Mouse (Mus musculus) embryonic stem cell, embryonic (primary cell): Measurements from ENCODE around the gene Gm10160.

Experiments used
- CTCF ChIA-PET, 4 experiments: fragments of 300-600 bp in 2 of 4; fragments of 350-600 bp in 2 of 4; sonication (Branson Sonifier 250); formaldehyde crosslinking; loops; one replicate each; lab custom pipeline; 2022; ENCODE audit warnings: inconsistent platforms in 2 of 4; lab: Charles Lee
- POLR2A ChIA-PET, 4 experiments: fragments of 300-600 bp in 2 of 4; fragments of 350-600 bp in 2 of 4; sonication (Branson Sonifier 250); formaldehyde crosslinking; loops; one replicate each; lab custom pipeline; 2022; ENCODE audit warnings: antibody characterized with exemption in 4 of 4, inconsistent platforms in 1 of 4; lab: Charles Lee

Gm10160 gene

GRCm38 (mm10) chr7:81855694-81856093, at the start of gene Gm10160:
Gene Gm10160 (minus strand): TSS chr7:81855794.
- ChIA-PET CTCF (interaction anchor here in 1 of 4 experiments (0.8 kb wide), 1 partner anchor 12 kb away, joined by 3 read pairs; no protein-coding TSS in a partner anchor), POLR2A (no interaction called here)

- POLR2A ChIA-PET, result interaction anchor here in 1 of 4 experiments (0.6 kb wide), 1 partner anchor 271 kb away, joined by 3 read pairs; no protein-coding TSS in a partner anchor
- CTCF ChIA-PET, result no interaction called here
Measured at GRCm38 (mm10) chr7:81904926-81905325, 49.3 kb upstream of the Gm10160 start.

GRCm38 (mm10) chr7:81904094-81904493, 48.5 kb upstream of the Gm10160 start:
- POLR2A ChIA-PET, result no interaction called here
- CTCF ChIA-PET, result interaction anchor here in 2 of 4 experiments (0.7 kb wide), 2 partner anchors 36 to 142 kb away, joined by 4 read pairs; no protein-coding TSS in a partner anchor

- POLR2A ChIA-PET, result interaction anchor here in 2 of 4 experiments (0.5 to 1.2 kb wide), 6 partner anchors 11 to 775 kb away, joined by 3 to 9 read pairs (median 3); partner anchors contain the start of genes Tm6sf1 (in 1 of the 2) and Whamm (in 1 of the 2)
- CTCF ChIA-PET, result interaction anchor here in 2 of 4 experiments (0.6 kb wide), 2 partner anchors 21 to 31 kb away, joined by 3 read pairs; no protein-coding TSS in a partner anchor
Measured at GRCm38 (mm10) chr7:81899361-81899760, 43.8 kb upstream of the Gm10160 start.

- POLR2A ChIA-PET, result interaction anchor here in 1 of 4 experiments (1.1 kb wide), 1 partner anchor 14 kb away, joined by 3 read pairs; no protein-coding TSS in a partner anchor
- CTCF ChIA-PET, result interaction anchor here in 2 of 4 experiments (0.6 to 1.4 kb wide), 2 partner anchors 16 to 17 kb away, joined by 3 read pairs; no protein-coding TSS in a partner anchor
Measured at GRCm38 (mm10) chr7:81885128-81885527, 29.5 kb upstream of the Gm10160 start.

- ChIA-PET POLR2A (no interaction called here), CTCF (no interaction called here)
Measured at GRCm38 (mm10) chr7:81881600-81881999, 26.0 kb upstream of the Gm10160 start.

- ChIA-PET CTCF (interaction anchor here in 2 of 4 experiments (1.6 to 2.2 kb wide), 2 partner anchors 13 kb away, joined by 5 to 8 read pairs; no protein-coding TSS in a partner anchor), POLR2A (interaction anchor here in 3 of 4 experiments (0.6 to 0.9 kb wide), 5 partner anchors 9 to 1460 kb away, joined by 3 to 4 read pairs (median 3); partner anchors contain the start of gene Tm6sf1 (in 1 of the 3))
Measured at GRCm38 (mm10) chr7:81880797-81881196, 25.2 kb upstream of the Gm10160 start.

- CTCF ChIA-PET, result interaction anchor here in 2 of 4 experiments (1.6 to 2.2 kb wide), 2 partner anchors 12 kb away, joined by 5 to 8 read pairs; no protein-coding TSS in a partner anchor
- POLR2A ChIA-PET, result interaction anchor here in 3 of 4 experiments (0.6 to 0.9 kb wide), 5 partner anchors 8 to 1459 kb away, joined by 3 to 4 read pairs (median 3); partner anchors contain the start of gene Tm6sf1 (in 1 of the 3)
Measured at GRCm38 (mm10) chr7:81880286-81880685, 24.7 kb upstream of the Gm10160 start.

- ChIA-PET CTCF (no interaction called here), POLR2A (interaction anchor here in 1 of 4 experiments (0.6 to 0.9 kb wide), 2 partner anchors 45 to 842 kb away, joined by 3 read pairs; no protein-coding TSS in a partner anchor)
Measured at GRCm38 (mm10) chr7:81875372-81875771, 19.8 kb upstream of the Gm10160 start.

- CTCF ChIA-PET, result interaction anchor here in 1 of 4 experiments (0.6 kb wide), 1 partner anchor 85 kb away, joined by 3 read pairs; no protein-coding TSS in a partner anchor
- POLR2A ChIA-PET, result interaction anchor here in 1 of 4 experiments (0.9 kb wide), 1 partner anchor 46 kb away, joined by 3 read pairs; no protein-coding TSS in a partner anchor
Measured at GRCm38 (mm10) chr7:81874636-81875035, 19.0 kb upstream of the Gm10160 start.

- POLR2A ChIA-PET, result interaction anchor here in 1 of 4 experiments (0.6 kb wide), 1 partner anchor 148 kb away, joined by 3 read pairs; no protein-coding TSS in a partner anchor
- CTCF ChIA-PET, result interaction anchor here in 1 of 4 experiments (0.6 to 1.0 kb wide), 2 partner anchors 61 to 727 kb away, joined by 3 to 4 read pairs; no protein-coding TSS in a partner anchor
Measured at GRCm38 (mm10) chr7:81873807-81874206, 18.2 kb upstream of the Gm10160 start.

- ChIA-PET CTCF (no interaction called here), POLR2A (interaction anchor here in 1 of 4 experiments (0.5 kb wide), 1 partner anchor 8 kb away, joined by 3 read pairs; no protein-coding TSS in a partner anchor)
Measured at GRCm38 (mm10) chr7:81872493-81873013, 17.0 kb upstream of the Gm10160 start.

- ChIA-PET POLR2A (interaction anchor here (0.6 to 2.8 kb wide), 13 partner anchors 9 to 476 kb away, joined by 3 to 13 read pairs (median 3); partner anchors contain the start of genes Tm6sf1 (in 2 of the 4), Cpeb1 (in 1 of the 4), Hdgfl3 (in 1 of the 4) and Ramac (in 1 of the 4)), CTCF (interaction anchor here (0.5 to 2.6 kb wide), 55 partner anchors 8 to 676 kb away, joined by 3 to 26 read pairs (median 4); partner anchors contain the start of genes Tm6sf1 (in 3 of the 4), Btbd1 (in 1 of the 4), Gm10160 (in 1 of the 4) and Ramac (in 1 of the 4))
Measured at GRCm38 (mm10) chr7:81868158-81868557, 12.6 kb upstream of the Gm10160 start.

GRCm38 (mm10) chr7:81867231-81867930, 11.8 kb upstream of the Gm10160 start:
- ChIA-PET POLR2A (interaction anchor here (0.9 to 2.8 kb wide), 11 partner anchors 9 to 412 kb away, joined by 3 to 13 read pairs (median 3); partner anchors contain the start of genes Tm6sf1 (in 2 of the 4), Cpeb1 (in 1 of the 4), Hdgfl3 (in 1 of the 4) and Ramac (in 1 of the 4)), CTCF (interaction anchor here (0.6 to 2.6 kb wide), 47 partner anchors 8 to 677 kb away, joined by 3 to 26 read pairs (median 4); partner anchors contain the start of genes Tm6sf1 (in 3 of the 4), Btbd1 (in 1 of the 4), Gm10160 (in 1 of the 4) and Ramac (in 1 of the 4))

GRCm38 (mm10) chr7:81865937-81866336, 10.3 kb upstream of the Gm10160 start:
- ChIA-PET CTCF (interaction anchor here in 2 of 4 experiments (0.6 to 1.3 kb wide), 2 partner anchors 91 to 404 kb away, joined by 3 read pairs; no protein-coding TSS in a partner anchor), POLR2A (no interaction called here)

GRCm38 (mm10) chr7:81864552-81864951, 9.0 kb upstream of the Gm10160 start:
- ChIA-PET CTCF (interaction anchor here in 1 of 4 experiments (0.6 kb wide), 1 partner anchor 647 kb away, joined by 3 read pairs; no protein-coding TSS in a partner anchor), POLR2A (interaction anchor here in 1 of 4 experiments (0.7 kb wide), 1 partner anchor 16 kb away, joined by 3 read pairs; no protein-coding TSS in a partner anchor)
